ENCODE assay signal across 29 mouse cellular contexts in the genomic region with DNA sequence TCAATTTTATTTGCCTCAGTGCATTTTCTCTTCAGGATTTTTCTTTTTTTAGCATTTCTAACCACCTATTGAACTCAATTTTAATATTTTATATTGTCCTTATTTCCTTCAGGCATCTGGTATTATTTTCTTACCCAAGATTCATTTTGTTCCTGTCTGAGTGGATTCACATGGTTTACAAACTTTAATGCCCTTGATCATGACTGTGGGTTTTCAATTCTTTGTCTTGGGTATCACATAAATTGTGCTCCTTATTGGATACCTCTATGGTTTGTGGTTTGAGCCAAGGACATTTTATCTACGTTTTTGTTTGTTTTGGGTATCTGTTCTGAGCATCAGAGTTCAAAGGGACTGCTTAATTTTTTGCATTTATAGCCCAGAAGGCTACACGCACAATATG. TPM values are rescaled to one million over a fixed set of nuclear protein-coding genes. Genes with fewer than 3 reads are reported as not detected.
DNase-seq lines count a peak whose midpoint lies in the region; ATAC-seq and TF ChIP-seq lines count a peak whose summit lies in the region.
"Had no signal": no experiment of that assay in that cellular context is flagged by ENCODE, and none has a peak within 500 bp of the region (broad histone marks: within the 10 kb centered on the region; RNA-seq: fewer than 3 reads in every experiment).

No protein-coding gene starts in this region.

- no peak overlapping the region for H3K27ac ChIP-seq in liver, embryonic 11.5 days (ENCODE audit: low read depth, low read length)
- H3K27ac ChIP-seq in liver, embryonic 13.5 days, result no peak overlapping the region
- H3K27ac ChIP-seq: embryonic facial prominence, embryonic 13.5 days; forebrain, embryonic 12.5 days; forebrain, embryonic 15.5 days; heart, embryonic 15.5 days; hindbrain, embryonic 13.5 days had no signal

- peak overlapping the region; percentile 72; the same call in 1 of the 2 replicates for H3K4me2 ChIP-seq in liver, embryonic 11.5 days
- H3K4me2 ChIP-seq in liver, embryonic 13.5 days, result peak overlapping the region; percentile 69
- H3K4me2 ChIP-seq: forebrain, embryonic 15.5 days; hindbrain, embryonic 13.5 days had no signal

- H3K27me3 ChIP-seq in liver, embryonic 11.5 days (replicated peaks; ENCODE audit: control insufficient read depth, insufficient read depth, low read length), result no peaks in the 10 kb centered on the region
- H3K27me3 ChIP-seq in E14TG2a.4 (ENCODE audit: insufficient read depth, low read length), result no peaks in the 10 kb centered on the region
- H3K27me3 ChIP-seq in liver, embryonic 13.5 days, result no peaks in the 10 kb centered on the region
- H3K27me3 ChIP-seq: CH12.LX; embryonic facial prominence, embryonic 13.5 days; forebrain, embryonic 12.5 days; forebrain, embryonic 15.5 days; heart, embryonic 12.5 days; heart, embryonic 15.5 days; hindbrain, embryonic 13.5 days; Patski had no signal

- H3K9ac ChIP-seq in liver, embryonic 11.5 days (ENCODE audit: low read depth, low read length), result no peak overlapping the region
- H3K9ac ChIP-seq in liver, embryonic 13.5 days, result 0 out of 2 replicates have a peak overlapping the region, but pooled peaks have one; percentile 67
- H3K9ac ChIP-seq: forebrain, embryonic 15.5 days; heart, embryonic 15.5 days; hindbrain, embryonic 13.5 days had no signal

- no peaks in the 10 kb centered on the region for H3K36me3 ChIP-seq in liver, embryonic 11.5 days (ENCODE audit: control insufficient read depth, insufficient read depth, low read length)
- H3K36me3 ChIP-seq in E14TG2a.4 (ENCODE audit: insufficient read depth, low read length), result peaks cover 18% of the 10 kb centered on the region
- H3K36me3 ChIP-seq in liver, embryonic 13.5 days, result no peaks in the 10 kb centered on the region
- H3K36me3 ChIP-seq: embryonic facial prominence, embryonic 10.5 days; embryonic facial prominence, embryonic 13.5 days; forebrain, embryonic 12.5 days; forebrain, embryonic 15.5 days; G1E; heart, embryonic 12.5 days; heart, embryonic 15.5 days; hindbrain, embryonic 10.5 days; hindbrain, embryonic 13.5 days had no signal

- 0 out of 2 replicates have a peak, but pooled peaks cover 3% of the 10 kb centered on the region for H3K9me3 ChIP-seq in liver, embryonic 11.5 days (ENCODE audit: control insufficient read depth, low read length)
- peaks cover 30% of the 10 kb centered on the region for H3K9me3 ChIP-seq in E14TG2a.4 (ENCODE audit: low read length)
- H3K9me3 ChIP-seq in liver, embryonic 13.5 days (replicated peaks), result no peaks in the 10 kb centered on the region

- H3K4me3 ChIP-seq in liver, embryonic 11.5 days (ENCODE audit: low read depth, low read length), result no peak overlapping the region
- peak overlapping the region; percentile 32; the same call in 1 of the 2 replicates for H3K4me3 ChIP-seq in E14TG2a.4 (replicated peaks; ENCODE audit: low read length)
- peak overlapping the region; percentile 59; the same call in 1 of the 2 replicates for H3K4me3 ChIP-seq in liver, embryonic 13.5 days (replicated peaks)
- H3K4me3 ChIP-seq: erythroblast, embryonic 14.5 days; forebrain, embryonic 15.5 days had no signal

- TF ChIP-seq CTCF in E14TG2a.4 (conservative IDR thresholded peaks at IDR 0.05; ENCODE audit: low read length), result no peak

- no peak for ATAC-seq in liver, embryonic 11.5 days (replicated peaks; ENCODE audit: low FRiP score)
- no peak for ATAC-seq in liver, embryonic 13.5 days (ENCODE audit: low read depth)
- ATAC-seq in monocyte, adult 5-6 weeks (replicated peaks; ENCODE audit: insufficient number of reproducible peaks, low FRiP score, low TSS enrichment, poor library complexity, severe bottlenecking), result no peak
- ATAC-seq: forebrain, embryonic 15.5 days; Patski had no signal

- WGBS in liver, embryonic 11.5 days, result 68% methylated on average over 2 of the region's 2 CpGs
- 45% methylated on average over 2 of the region's 2 CpGs for WGBS in liver, embryonic 13.5 days (ENCODE audit: insufficient replicate concordance)

- H3K4me1 ChIP-seq in liver, embryonic 11.5 days (replicated peaks; ENCODE audit: control insufficient read depth, insufficient read depth, low read length), result no peaks in the 10 kb centered on the region
- H3K4me1 ChIP-seq in E14TG2a.4 (replicated peaks; ENCODE audit: low read depth, low read length), result peaks cover 44% of the 10 kb centered on the region
- peaks cover 6% of the 10 kb centered on the region for H3K4me1 ChIP-seq in liver, embryonic 13.5 days (replicated peaks)
- H3K4me1 ChIP-seq: forebrain, embryonic 12.5 days; forebrain, embryonic 15.5 days; heart, embryonic 12.5 days; heart, embryonic 15.5 days had no signal

- no peak for DNase-seq in liver, embryonic 11.5 days (ENCODE audit: low spot score)
- DNase-seq in liver, result no peak
- DNase-seq in ES-CJ7 (ENCODE audit: low read depth, low spot score), result peak; percentile 67
- DNase-seq in liver, embryonic 13.5 days, result no peak
- no peak for DNase-seq in thymus, adult 18-20 months
- DNase-seq: adrenal gland, adult 8-10 months; adrenal gland, postnatal 25 days; B cell, adult 2 months; cerebellum, adult 11 months; cerebellum, adult 8-10 months; cerebellum, postnatal 10 days; cerebellum, postnatal 36 days; gastrocnemius, postnatal 25 days; heart, postnatal 10 days; heart, postnatal 36 days had no signal

RNA-seq across cellular contexts. Expression of gene Zfp982, which starts 43.9 kb away (rescaled TPM):
- polyA plus RNA-seq in liver, embryonic 11.5 days (2014; fragmentation: Nextera tagmentation; extraction: Ambion mirVana), result 8.8 and 9.0 TPM in 2 replicates
- 2.4 and 3.4 TPM in 2 replicates for polyA plus RNA-seq in liver, embryonic 13.5 days (2015; fragmentation: Nextera tagmentation; extraction: Ambion mirVana)
- 0.58 TPM in 1 of 3 replicates, not detected in the others for total RNA-seq in monocyte, adult 5-6 weeks (2017)
- polyA plus RNA-seq: erythroblast, embryonic 14.5 days; G1E; Patski had no signal
